ENCODE assay signal across 8 mouse cellular contexts in genomic region chr5:32459882-32460751, GRCm38 (mm10). TPM values are rescaled to one million over a fixed set of nuclear protein-coding genes. Genes with fewer than 3 reads are reported as not detected.
DNase-seq lines count a peak whose midpoint lies in the region; ATAC-seq and TF ChIP-seq lines count a peak whose summit lies in the region.

No protein-coding gene starts in this region.

- no peaks in the 10 kb centered on the region for H3K36me3 ChIP-seq in testis, adult 2 months (ENCODE audit: control insufficient read depth, insufficient read depth, low read length)
- peaks cover 25% of the 10 kb centered on the region for H3K36me3 ChIP-seq in heart, adult 2 months (ENCODE audit: control insufficient read depth, insufficient read depth, low read length)
- no peaks in the 10 kb centered on the region for H3K36me3 ChIP-seq in kidney, adult 2 months (ENCODE audit: control insufficient read depth, insufficient read depth, low read length)
- H3K36me3 ChIP-seq in lung, embryonic 16.5 days (ENCODE audit: control insufficient read depth, insufficient read depth, low read length): no peaks in the 10 kb centered on the region
- H3K36me3 ChIP-seq in small intestine, adult 2 months (ENCODE audit: control insufficient read depth, insufficient read depth, low read length): peaks cover 2% of the 10 kb centered on the region; the same call in 1 of the 2 replicates

- H3K9ac ChIP-seq in heart, adult 2 months (ENCODE audit: low read depth, low read length): peak overlapping the region; percentile 99
- H3K9ac ChIP-seq in lung, embryonic 16.5 days (ENCODE audit: low read length): peak overlapping the region; percentile 99

- H3K4me1 ChIP-seq in testis, adult 2 months (ENCODE audit: control insufficient read depth, insufficient read depth, low read length): peaks cover 2% of the 10 kb centered on the region; the same call in 1 of the 2 replicates
- peaks cover 12% of the 10 kb centered on the region for H3K4me1 ChIP-seq in heart, adult 2 months (ENCODE audit: control insufficient read depth, insufficient read depth, low read length)
- H3K4me1 ChIP-seq in kidney, adult 2 months (ENCODE audit: control insufficient read depth, insufficient read depth, low read length): peaks cover 18% of the 10 kb centered on the region
- peaks cover 17% of the 10 kb centered on the region for H3K4me1 ChIP-seq in lung, embryonic 16.5 days (replicated peaks; ENCODE audit: control insufficient read depth, insufficient read depth, low read length)
- H3K4me1 ChIP-seq in small intestine, adult 2 months (ENCODE audit: control insufficient read depth, insufficient read depth, insufficient read length, low read length): peaks cover 10% of the 10 kb centered on the region; the same call in 1 of the 2 replicates

- no peak for TF ChIP-seq POLR2A in testis, adult 2 months (IDR thresholded peaks at IDR 0.05; ENCODE audit: control insufficient read depth, low read depth, low read length)
- TF ChIP-seq POLR2A in heart, adult 2 months (IDR thresholded peaks at IDR 0.05; ENCODE audit: insufficient read depth, low read depth, low read length): no peak
- no peak for TF ChIP-seq POLR2A in kidney, adult 2 months (IDR thresholded peaks at IDR 0.05; ENCODE audit: low read depth, low read length)
- TF ChIP-seq POLR2A in small intestine, adult 2 months (IDR thresholded peaks at IDR 0.05; ENCODE audit: low read depth, low read length): no peak

- intact Hi-C loops in heart, adult 2 months (cut with DNase I): loop anchor here (1.0 to 5.0 kb wide), 4 partner anchors 43 to 152 kb away; partner anchors contain the start of gene Yes1

- no peaks in the 10 kb centered on the region for H3K9me3 ChIP-seq in lung, embryonic 16.5 days (ENCODE audit: control insufficient read depth, low read length)

- no peak for TF ChIP-seq CTCF in testis, adult 2 months (IDR thresholded peaks at IDR 0.05; ENCODE audit: control insufficient read depth, insufficient read depth, insufficient replicate concordance, low read depth, low read length)
- peak; percentile 84 for TF ChIP-seq CTCF in heart, adult 2 months (IDR thresholded peaks at IDR 0.05)
- no peak for TF ChIP-seq CTCF in kidney, adult 2 months (conservative IDR thresholded peaks at IDR 0.05; ENCODE audit: insufficient read depth, insufficient read length, low read depth, low read length)
- no peak for TF ChIP-seq CTCF in small intestine, adult 2 months (IDR thresholded peaks at IDR 0.05; ENCODE audit: extremely low read depth, insufficient read length, insufficient replicate concordance, low read depth, low read length)

- peak overlapping the region; percentile 99 for H3K4me3 ChIP-seq in testis, adult 2 months (ENCODE audit: control insufficient read depth, low read depth, low read length)
- peak overlapping the region; percentile 90 for H3K4me3 ChIP-seq in heart, adult 2 months
- peak overlapping the region; percentile 96 for H3K4me3 ChIP-seq in kidney, adult 2 months (ENCODE audit: insufficient read depth, low read depth, low read length)
- H3K4me3 ChIP-seq in lung, embryonic 16.5 days (ENCODE audit: low read length): peak overlapping the region; percentile 99
- peak overlapping the region; percentile 100; the same call in 1 of the 2 replicates for H3K4me3 ChIP-seq in small intestine, adult 2 months (ENCODE audit: low read depth, low read length)

- H3K4me2 ChIP-seq in lung, embryonic 16.5 days (ENCODE audit: low read depth, low read length): peak overlapping the region; percentile 62

- ATAC-seq in common myeloid progenitor, adult 5-6 weeks (replicated peaks; ENCODE audit: low read depth, poor library complexity, severe bottlenecking): peak; percentile 30; the same call in 1 of the 2 replicates
- no peak for ATAC-seq in lung, embryonic 16.5 days (ENCODE audit: low read depth)

- no peak for TF ChIP-seq EP300 in heart, adult 2 months (IDR thresholded peaks at IDR 0.05; ENCODE audit: insufficient read depth, low read depth, low read length)

- DNase-seq in testis, postnatal 14 days (ENCODE audit: low spot score): no peak
- DNase-seq in heart, adult 2 months: peak; percentile 39 to 56
- peak; percentile 70 for DNase-seq in kidney, adult 2 months
- DNase-seq in layer of hippocampus, postnatal 36 days: no peak

- WGBS in heart, adult 2 months: under 1% methylated on average over 19 of the region's 19 CpGs
- under 1% methylated on average over 19 of the region's 19 CpGs for WGBS in kidney, adult 2 months
- under 1% methylated on average over 19 of the region's 19 CpGs for WGBS in lung, embryonic 16.5 days
- under 1% methylated on average over 19 of the region's 19 CpGs for WGBS in small intestine, adult 2 months

- peaks cover 2% of the 10 kb centered on the region for H3K79me2 ChIP-seq in heart, adult 2 months (replicated peaks; ENCODE audit: control insufficient read depth, insufficient read depth, low read length)

- H3K27me3 ChIP-seq in testis, adult 2 months (ENCODE audit: control insufficient read depth, insufficient read depth, low read length): no peaks in the 10 kb centered on the region
- no peaks in the 10 kb centered on the region for H3K27me3 ChIP-seq in heart, adult 2 months (ENCODE audit: control insufficient read depth, insufficient read depth, low read length)
- H3K27me3 ChIP-seq in kidney, adult 2 months (replicated peaks; ENCODE audit: control insufficient read depth, insufficient read depth, low read length): no peaks in the 10 kb centered on the region
- H3K27me3 ChIP-seq in lung, embryonic 16.5 days (ENCODE audit: control insufficient read depth, insufficient read depth, low read depth, low read length): no peaks in the 10 kb centered on the region
- H3K27me3 ChIP-seq in small intestine, adult 2 months (ENCODE audit: control insufficient read depth, insufficient read depth, low read length): no peaks in the 10 kb centered on the region

- peak overlapping the region; percentile 96 for H3K27ac ChIP-seq in testis, adult 2 months (ENCODE audit: control insufficient read depth, insufficient read depth, low read depth, low read length)
- peak overlapping the region; percentile 98 for H3K27ac ChIP-seq in heart, adult 2 months
- peak overlapping the region; percentile 94 for H3K27ac ChIP-seq in kidney, adult 2 months (ENCODE audit: insufficient read depth, low read depth, low read length)
- H3K27ac ChIP-seq in lung, embryonic 16.5 days (ENCODE audit: low read length): peak overlapping the region; percentile 99
- peak overlapping the region; percentile 86 for H3K27ac ChIP-seq in small intestine, adult 2 months (ENCODE audit: insufficient read depth, low read depth, low read length)

RNA-seq across cellular contexts. Expression of gene Ppp1cb, which starts 1.5 kb away (rescaled TPM):
- polyA plus RNA-seq in testis, adult 2 months (2012; rRNA removed): 13.4 and 21.2 TPM in 2 replicates
- 222 and 251 TPM in 2 replicates for total RNA-seq in common myeloid progenitor, adult 5-6 weeks (2017)
- 100 to 1,000 TPM; 423 to 471 TPM for total RNA-seq in heart, adult 2 months (2021)
- polyA plus RNA-seq in heart, adult 2 months (2012; rRNA removed): 82.1 and 188 TPM in 2 replicates
- polyA plus RNA-seq in kidney, adult 2 months (2012; rRNA removed): 25.4 and 46.3 TPM in 2 replicates
- polyA plus RNA-seq in lung, embryonic 16.5 days (2015; fragmentation: Nextera tagmentation; extraction: Ambion mirVana): 192 and 200 TPM in 2 replicates
- 2.2 and 4.5 TPM in 2 replicates for polyA plus RNA-seq in small intestine, adult 2 months (2012; rRNA removed)
- total RNA-seq in layer of hippocampus, postnatal 36 days (2021): 100 to 1,000 TPM; 447 to 463 TPM

Comparison
In these comparisons a context has a peak if more than half of its experiments do, and no peak if none do; other contexts are left out.
1. DNase-seq: peak in heart, adult 2 months (2 of 2) and kidney, adult 2 months (single experiment); none in testis, postnatal 14 days (single experiment) and layer of hippocampus, postnatal 36 days (0 of 2).
2. Peak in every context shown above with its lines, with median percentiles within 50 percentile points of each other: H3K27ac ChIP-seq and H3K4me3 ChIP-seq.